Mouse (Mus musculus): ENCODE measurements around the gene Ola1.

Gene Ola1

GRCm38 (mm10) chr2:73150526-73150925 is 68.2 kb downstream of the Ola1 start:
- DNase-seq (ENCODE audit: low read depth, low spot score) = no peak

- no peak for DNase-seq (ENCODE audit: low read depth, low spot score)
Observed at GRCm38 (mm10) chr2:73146111-73146510, 72.6 kb downstream of the Ola1 start.

- DNase-seq (ENCODE audit: low read depth, low spot score) = no peak
Observed at GRCm38 (mm10) chr2:73143732-73144131, 75.0 kb downstream of the Ola1 start.

- DNase-seq (ENCODE audit: low read depth, low spot score) = peak; percentile 36
Observed at GRCm38 (mm10) chr2:73142832-73143470, 75.8 kb downstream of the Ola1 start.

GRCm38 (mm10) chr2:73132897-73133296 is 85.8 kb downstream of the Ola1 start:
- DNase-seq (ENCODE audit: low read depth, low spot score) = no peak

- DNase-seq (ENCODE audit: low read depth, low spot score) = no peak
Observed at GRCm38 (mm10) chr2:73127686-73128085, 91.0 kb downstream of the Ola1 start.

- DNase-seq (ENCODE audit: low read depth, low spot score) = no peak
Observed at GRCm38 (mm10) chr2:73118781-73119180, 99.9 kb downstream of the Ola1 start.

- DNase-seq (ENCODE audit: low read depth, low spot score) = no peak
Observed at GRCm38 (mm10) chr2:73107089-73107488, 111.6 kb downstream of the Ola1 start.

GRCm38 (mm10) chr2:73096491-73096890 is 122.2 kb downstream of the Ola1 start:
- no peak for DNase-seq (ENCODE audit: low read depth, low spot score)

GRCm38 (mm10) chr2:73095300-73095699 is 123.4 kb downstream of the Ola1 start:
- no peak for DNase-seq (ENCODE audit: low read depth, low spot score)

GRCm38 (mm10) chr2:73093032-73093431 is 125.7 kb downstream of the Ola1 start:
- DNase-seq (ENCODE audit: low read depth, low spot score) = no peak

GRCm38 (mm10) chr2:73091302-73091701 is 127.4 kb downstream of the Ola1 start:
- no peak for DNase-seq (ENCODE audit: low read depth, low spot score)

- no peak for DNase-seq (ENCODE audit: low read depth, low spot score)
Observed at GRCm38 (mm10) chr2:73087641-73088040, 131.1 kb downstream of the Ola1 start.

GRCm38 (mm10) chr2:73085669-73086304 is 132.9 kb downstream of the Ola1 start:
- DNase-seq (ENCODE audit: low read depth, low spot score) = peak; percentile 77

- DNase-seq (ENCODE audit: low read depth, low spot score) = no peak
Observed at GRCm38 (mm10) chr2:73082476-73082875, 136.2 kb downstream of the Ola1 start.

- DNase-seq (ENCODE audit: low read depth, low spot score) = peak; percentile 25
Observed at GRCm38 (mm10) chr2:73081861-73082260, 136.9 kb downstream of the Ola1 start.

GRCm38 (mm10) chr2:73080084-73080483 is 138.6 kb downstream of the Ola1 start:
- peak; percentile 68 for DNase-seq (ENCODE audit: low read depth, low spot score)

GRCm38 (mm10) chr2:73079311-73079710 is 139.4 kb downstream of the Ola1 start:
- DNase-seq (ENCODE audit: low read depth, low spot score) = no peak

- no peak for DNase-seq (ENCODE audit: low read depth, low spot score)
Observed at GRCm38 (mm10) chr2:73073811-73074472, 144.8 kb downstream of the Ola1 start.

- no peak for DNase-seq (ENCODE audit: low read depth, low spot score)
Observed at GRCm38 (mm10) chr2:73071201-73071600, 147.5 kb downstream of the Ola1 start.

GRCm38 (mm10) chr2:73070449-73071076 is 148.2 kb downstream of the Ola1 start:
- peak; percentile 73 for DNase-seq (ENCODE audit: low read depth, low spot score)

GRCm38 (mm10) chr2:73069223-73069825 is 149.4 kb downstream of the Ola1 start:
- no peak for DNase-seq (ENCODE audit: low read depth, low spot score)

Measured in ES-CJ7 (cell line).